Mouse (Mus musculus) liver, adult 2 months (tissue): ENCODE data around the gene Ranbp3l.

Source experiments
- CTCF ChIP-seq: fragments of 200-500 bp; IDR thresholded peaks from 2 replicates; pipeline ENCODE4 v1.5.1; 2011; ENCODE audit warnings: low read depth, low read length, control low read depth
- POLR2A ChIP-seq: fragments of 200-500 bp; IDR thresholded peaks from 2 replicates; pipeline ENCODE4 v1.6.1; 2011; ENCODE audit warnings: low read length, control low read depth; ENCODE audit not compliant: insufficient read depth; ENCODE audit errors: extremely low read depth

DNA sequence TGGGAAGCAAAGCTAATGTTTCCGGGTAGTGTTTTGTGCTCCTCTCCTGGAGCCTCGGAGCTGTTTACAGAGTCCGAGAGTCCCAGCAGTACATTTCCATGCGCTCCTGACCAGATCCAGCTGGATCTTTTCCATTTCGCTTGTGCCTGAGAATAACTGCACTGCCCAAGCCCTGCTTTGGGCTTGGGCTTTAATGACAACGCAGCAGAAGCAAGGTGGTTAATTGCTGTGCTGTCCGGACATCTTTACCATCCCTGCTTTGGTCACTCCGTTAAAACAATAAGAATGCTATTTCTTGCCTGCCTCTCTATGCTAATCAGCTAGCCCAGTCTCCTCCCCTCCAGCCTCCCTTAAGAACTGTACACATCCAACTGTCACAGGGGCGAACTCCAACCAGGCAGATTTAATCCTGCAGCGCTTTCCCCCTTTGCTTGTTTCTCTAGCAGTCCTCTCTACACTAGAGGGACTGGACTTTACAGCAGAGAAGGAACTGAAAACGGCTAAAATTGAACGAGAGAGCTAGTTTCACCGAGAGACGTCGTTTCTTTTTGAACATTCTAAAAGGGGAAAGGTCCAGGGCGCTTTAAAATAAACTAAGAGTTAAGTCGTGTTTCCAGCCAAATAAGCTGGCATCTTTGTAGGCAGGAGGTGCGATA is at the start of gene Ranbp3l:
- TF ChIP-seq POLR2A (no peak), CTCF (no peak)
